In the genomic region with DNA sequence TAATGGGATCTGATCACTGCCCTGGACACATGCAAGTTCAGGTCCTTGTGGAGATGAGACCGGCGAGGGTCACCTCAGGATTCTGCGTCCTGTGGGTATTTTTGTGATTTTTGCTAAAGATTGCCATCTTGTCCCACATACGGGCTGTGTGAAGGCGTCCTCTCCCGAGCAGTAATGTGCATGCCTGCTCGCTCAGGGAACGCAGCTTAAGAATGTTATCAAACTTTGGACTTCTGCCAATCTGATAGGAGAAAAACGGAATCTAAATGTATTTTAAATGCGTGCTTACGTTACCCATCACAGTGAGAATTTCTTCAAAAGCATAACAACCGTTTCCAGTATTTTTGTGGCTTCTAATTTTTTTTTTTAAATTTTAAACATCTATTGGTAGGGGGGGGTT, we compare ENCODE assay signal across 22 mouse cellular contexts. TPM values are rescaled to one million over a fixed set of nuclear protein-coding genes. Genes with fewer than 3 reads are reported as not detected.
DNase-seq lines count a peak whose midpoint lies in the region; ATAC-seq lines count a peak whose summit lies in the region.
"Had no signal": no experiment of that assay in that cellular context is flagged by ENCODE, and none has a peak within 500 bp of the region (broad histone marks: within the 10 kb centered on the region; RNA-seq: fewer than 3 reads in every experiment).

No protein-coding gene starts in this region.

- H3K27me3 ChIP-seq in heart, embryonic 10.5 days (ENCODE audit: insufficient read depth, poor library complexity, severe bottlenecking), result peaks cover 27% of the 10 kb centered on the region; the same call in 1 of the 2 replicates
- no peaks in the 10 kb centered on the region for H3K27me3 ChIP-seq in lung, embryonic 16.5 days (ENCODE audit: control insufficient read depth, insufficient read depth, low read depth, low read length)
- H3K27me3 ChIP-seq: forebrain, embryonic 15.5 days had no signal

- H3K36me3 ChIP-seq in heart, embryonic 10.5 days, result no peaks in the 10 kb centered on the region
- no peaks in the 10 kb centered on the region for H3K36me3 ChIP-seq in lung, embryonic 16.5 days (ENCODE audit: control insufficient read depth, insufficient read depth, low read length)
- H3K36me3 ChIP-seq: embryonic facial prominence, embryonic 10.5 days; forebrain, embryonic 15.5 days; hindbrain, embryonic 13.5 days had no signal

- no peak overlapping the region for H3K4me3 ChIP-seq in heart, embryonic 10.5 days
- no peak overlapping the region for H3K4me3 ChIP-seq in lung, embryonic 16.5 days (ENCODE audit: low read length)
- H3K4me3 ChIP-seq: embryonic facial prominence, embryonic 10.5 days; forebrain, embryonic 15.5 days; gastrocnemius, adult 2 months; hindbrain, embryonic 13.5 days had no signal

- peak; percentile 29; the same call in 1 of the 2 replicates for ATAC-seq in lung, embryonic 16.5 days (ENCODE audit: low read depth)
- ATAC-seq: forebrain, embryonic 15.5 days; hindbrain, postnatal 0 days had no signal

- DNase-seq in heart, adult 11 months, result peak; percentile 84
- DNase-seq in heart, embryonic 10.5 days (ENCODE audit: low spot score), result no peak
- DNase-seq in lung, postnatal 36 days, result no peak
- DNase-seq in 416B (ENCODE audit: low read depth), result peak; percentile 85
- peak; percentile 36 for DNase-seq in brain, adult 2 months (ENCODE audit: low read depth, low spot score)
- DNase-seq in gastrocnemius, adult 18-20 months (ENCODE audit: low spot score), result no peak
- DNase-seq: adrenal gland, postnatal 10 days; cerebellum, adult 18-20 months; gastrocnemius, adult 2 months; gastrocnemius, postnatal 25 days; heart, postnatal 10 days; heart, postnatal 4 days had no signal

- peaks cover 12% of the 10 kb centered on the region; the same call in 1 of the 2 replicates for H3K4me1 ChIP-seq in heart, embryonic 10.5 days
- H3K4me1 ChIP-seq in lung, embryonic 16.5 days (replicated peaks; ENCODE audit: control insufficient read depth, insufficient read depth, low read length), result peaks cover 13% of the 10 kb centered on the region
- H3K4me1 ChIP-seq: hindbrain, embryonic 13.5 days had no signal

- WGBS in heart, embryonic 10.5 days, result 68% methylated on average over 12 of the region's 12 CpGs
- WGBS in lung, embryonic 16.5 days, result 32% methylated on average over 12 of the region's 12 CpGs

- no peak overlapping the region for H3K9ac ChIP-seq in lung, embryonic 16.5 days (ENCODE audit: low read length)
- H3K9ac ChIP-seq: forebrain, embryonic 15.5 days; hindbrain, embryonic 13.5 days had no signal

- H3K9me3 ChIP-seq in heart, embryonic 10.5 days, result no peaks in the 10 kb centered on the region
- H3K9me3 ChIP-seq in lung, embryonic 16.5 days (ENCODE audit: control insufficient read depth, low read length), result no peaks in the 10 kb centered on the region
- H3K9me3 ChIP-seq: embryonic facial prominence, embryonic 10.5 days; forebrain, embryonic 15.5 days; hindbrain, embryonic 13.5 days had no signal

- no peak overlapping the region for H3K4me2 ChIP-seq in lung, embryonic 16.5 days (ENCODE audit: low read depth, low read length)
- H3K4me2 ChIP-seq: forebrain, embryonic 15.5 days; hindbrain, embryonic 13.5 days had no signal

- H3K27ac ChIP-seq in heart, embryonic 10.5 days, result no peak overlapping the region
- H3K27ac ChIP-seq in lung, embryonic 16.5 days (ENCODE audit: low read length), result no peak overlapping the region
- H3K27ac ChIP-seq: embryonic facial prominence, embryonic 10.5 days; forebrain, embryonic 15.5 days; gastrocnemius, adult 2 months; hindbrain, embryonic 13.5 days; hindbrain, postnatal 0 days had no signal

RNA-seq across cellular contexts. Expression of a gene that starts 12.0 kb away (rescaled TPM):
- polyA plus RNA-seq in heart, embryonic 10.5 days (2016; fragmentation: Nextera tagmentation; extraction: Ambion mirVana), result 39.0 and 45.2 TPM in 2 replicates
- 73.3 and 81.6 TPM in 2 replicates for polyA plus RNA-seq in lung, embryonic 16.5 days (2015; fragmentation: Nextera tagmentation; extraction: Ambion mirVana)
- total RNA-seq in gastrocnemius, adult 18-20 months (2021), result 10 to 100 TPM; 27.5 to 40.5 TPM

RNA-seq across cellular contexts. Expression of a gene that starts 35.3 kb away (rescaled TPM):
- not detected in 2 replicates for polyA plus RNA-seq in heart, embryonic 10.5 days (2016; fragmentation: Nextera tagmentation; extraction: Ambion mirVana)
- polyA plus RNA-seq in lung, embryonic 16.5 days (2015; fragmentation: Nextera tagmentation; extraction: Ambion mirVana), result not detected in 2 replicates
- total RNA-seq in gastrocnemius, adult 18-20 months (2021), result not detected
- total RNA-seq: adrenal gland, postnatal 10 days; adrenal gland, postnatal 4 days; gastrocnemius, adult 2 months; gastrocnemius, postnatal 25 days; granulocyte monocyte progenitor cell, adult 5-6 weeks; heart, postnatal 10 days; heart, postnatal 4 days had no signal
- polyA plus RNA-seq: embryonic facial prominence, embryonic 10.5 days; embryonic facial prominence, embryonic 14.5 days; heart, embryonic 14.5 days; intestine, embryonic 14.5 days had no signal

RNA-seq across cellular contexts. Expression of a gene that starts 47.7 kb away (rescaled TPM):
- 0.12 and 0.43 TPM in 2 replicates for polyA plus RNA-seq in heart, embryonic 10.5 days (2016; fragmentation: Nextera tagmentation; extraction: Ambion mirVana)
- polyA plus RNA-seq in lung, embryonic 16.5 days (2015; fragmentation: Nextera tagmentation; extraction: Ambion mirVana), result 0.34 and 0.40 TPM in 2 replicates
- not detected for total RNA-seq in gastrocnemius, adult 18-20 months (2021)
- total RNA-seq: gastrocnemius, adult 2 months; gastrocnemius, postnatal 25 days; granulocyte monocyte progenitor cell, adult 5-6 weeks; heart, postnatal 10 days; heart, postnatal 4 days had no signal
- polyA plus RNA-seq: intestine, embryonic 14.5 days had no signal

Comparison
In these comparisons a context has a peak if more than half of its experiments do, and no peak if none do; other contexts are left out.
1. DNase-seq: peak in heart, adult 11 months (single experiment), 416B (single experiment) and brain, adult 2 months (single experiment); none in heart, embryonic 10.5 days (single experiment), lung, postnatal 36 days (single experiment) and gastrocnemius, adult 18-20 months (single experiment).